Mouse (Mus musculus): ENCODE measurements around the gene Slc4a4.

- TF ChIP-seq POLR2A (IDR thresholded peaks at IDR 0.05; ENCODE audit: insufficient read depth, low read depth, low read length) (no peak), CTCF (IDR thresholded peaks at IDR 0.05; ENCODE audit: insufficient read depth, low read depth, low read length) (no peak)
Observed at GRCm38 (mm10) chr5:89036147-89036546, 149.5 kb downstream of the Slc4a4 start.

All from olfactory bulb, adult 2 months (tissue).